Mouse (Mus musculus): Measurements from ENCODE around the gene Rpia. TPM values are rescaled to one million over a fixed set of nuclear protein-coding genes. Genes with fewer than 3 reads are reported as not detected.

Rpia gene
- polyA plus RNA-seq, 1 experiment from 2014 or later = 2.2 TPM

GRCm38 (mm10) chr6:70790034-70790650 lies 1.9 kb downstream of the Rpia start:
- ATAC-seq (ENCODE audit: low read depth) = no peak
- Histone ChIP-seq H3K4me1 (replicated peaks; ENCODE audit: control insufficient read depth, insufficient read depth, low read length) (peaks cover 30% of the 10 kb centered on the region), H3K4me2 (ENCODE audit: low read depth, low read length) (peak overlapping the region; percentile 88), H3K27me3 (ENCODE audit: control insufficient read depth, insufficient read depth, low read depth, low read length) (no peaks in the 10 kb centered on the region), H3K36me3 (ENCODE audit: control insufficient read depth, insufficient read depth, low read length) (no peaks in the 10 kb centered on the region; the same call in 1 of the 2 replicates), H3K27ac (ENCODE audit: low read length) (no peak overlapping the region), H3K9ac (ENCODE audit: low read length) (no peak overlapping the region), H3K4me3 (ENCODE audit: low read length) (peak overlapping the region; percentile 80), H3K9me3 (ENCODE audit: control insufficient read depth, low read length) (no peaks in the 10 kb centered on the region)
- 62% methylated on average over 9 of the region's 9 CpGs for WGBS

- ATAC-seq (ENCODE audit: low read depth) = no peak
- H3K4me1 ChIP-seq (replicated peaks; ENCODE audit: control insufficient read depth, insufficient read depth, low read length) = peaks cover 30% of the 10 kb centered on the region
- 88% methylated on average over 3 of the region's 3 CpGs for WGBS
- no peaks in the 10 kb centered on the region; the same call in none of the 2 replicates for H3K36me3 ChIP-seq (ENCODE audit: control insufficient read depth, insufficient read depth, low read length)
- no peaks in the 10 kb centered on the region for H3K9me3 ChIP-seq (ENCODE audit: control insufficient read depth, low read length)
- no peak overlapping the region for H3K4me3 ChIP-seq (ENCODE audit: low read length)
- no peaks in the 10 kb centered on the region for H3K27me3 ChIP-seq (ENCODE audit: control insufficient read depth, insufficient read depth, low read depth, low read length)
- H3K4me2 ChIP-seq (ENCODE audit: low read depth, low read length) = no peak overlapping the region
- no peak overlapping the region for H3K27ac ChIP-seq (ENCODE audit: low read length)
- H3K9ac ChIP-seq (ENCODE audit: low read length) = no peak overlapping the region
These were observed 2.9 kb downstream of the Rpia start for GRCm38 (mm10) chr6:70789134-70789533.

DNA sequence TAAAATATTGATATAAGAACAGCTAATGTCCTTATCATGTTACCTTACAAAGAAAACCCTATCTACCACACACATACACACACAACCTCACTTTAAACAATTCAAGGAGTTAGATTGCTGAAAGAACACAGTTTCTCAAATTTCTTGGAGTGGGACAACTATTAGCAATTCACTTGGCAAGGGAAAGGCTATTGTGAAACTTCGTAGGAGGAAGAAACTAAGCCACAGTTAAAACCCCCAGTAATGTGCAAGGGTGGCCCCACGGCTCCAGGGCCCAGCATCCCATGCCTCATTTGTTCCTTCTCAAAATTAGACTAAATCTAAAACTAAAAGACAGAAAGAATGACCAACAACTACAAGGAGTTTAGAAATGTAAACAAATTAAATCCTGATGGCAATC lies 4.5 kb downstream of the Rpia start:
- H3K9ac ChIP-seq (ENCODE audit: low read length) = no peak overlapping the region
- H3K4me3 ChIP-seq (ENCODE audit: low read length) = no peak overlapping the region
- WGBS = 33% methylated on average over 2 of the region's 2 CpGs
- peaks cover 2% of the 10 kb centered on the region for H3K36me3 ChIP-seq (ENCODE audit: control insufficient read depth, insufficient read depth, low read length)
- ATAC-seq (ENCODE audit: low read depth) = no peak
- H3K27ac ChIP-seq (ENCODE audit: low read length) = no peak overlapping the region
- H3K4me1 ChIP-seq (replicated peaks; ENCODE audit: control insufficient read depth, insufficient read depth, low read length) = peaks cover 27% of the 10 kb centered on the region
- H3K27me3 ChIP-seq (ENCODE audit: control insufficient read depth, insufficient read depth, low read depth, low read length) = no peaks in the 10 kb centered on the region
- no peak overlapping the region for H3K4me2 ChIP-seq (ENCODE audit: low read depth, low read length)
- H3K9me3 ChIP-seq (ENCODE audit: control insufficient read depth, low read length) = no peaks in the 10 kb centered on the region

DNA sequence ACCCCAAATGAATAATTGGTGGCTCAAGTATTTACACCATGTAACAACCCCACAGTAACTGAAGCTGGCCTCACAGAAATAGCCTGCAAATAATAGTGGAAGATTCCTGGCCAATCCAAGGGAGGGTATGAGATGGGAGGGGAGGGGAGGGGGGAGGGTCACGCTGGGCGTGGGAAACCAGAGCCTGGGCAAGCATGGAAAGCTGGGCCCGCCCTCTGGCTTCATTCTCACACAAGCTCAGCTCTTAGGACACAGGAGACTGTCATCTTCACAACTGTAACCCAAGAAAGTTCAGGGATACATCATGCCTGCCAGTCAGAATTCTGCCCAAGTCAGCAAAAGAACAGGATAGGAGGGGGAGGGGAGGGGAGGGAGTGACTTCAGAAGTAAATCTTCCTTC lies 6.2 kb downstream of the Rpia start:
- no peak for ATAC-seq (ENCODE audit: low read depth)
- Histone ChIP-seq H3K4me1 (replicated peaks; ENCODE audit: control insufficient read depth, insufficient read depth, low read length) (peaks cover 23% of the 10 kb centered on the region), H3K27ac (ENCODE audit: low read length) (no peak overlapping the region), H3K27me3 (ENCODE audit: control insufficient read depth, insufficient read depth, low read depth, low read length) (no peaks in the 10 kb centered on the region), H3K4me3 (ENCODE audit: low read length) (no peak overlapping the region), H3K9me3 (ENCODE audit: control insufficient read depth, low read length) (no peaks in the 10 kb centered on the region), H3K4me2 (ENCODE audit: low read depth, low read length) (no peak overlapping the region), H3K36me3 (ENCODE audit: control insufficient read depth, insufficient read depth, low read length) (peaks cover 2% of the 10 kb centered on the region), H3K9ac (ENCODE audit: low read length) (no peak overlapping the region)
- WGBS = 48% methylated on average over 3 of the region's 3 CpGs

DNA sequence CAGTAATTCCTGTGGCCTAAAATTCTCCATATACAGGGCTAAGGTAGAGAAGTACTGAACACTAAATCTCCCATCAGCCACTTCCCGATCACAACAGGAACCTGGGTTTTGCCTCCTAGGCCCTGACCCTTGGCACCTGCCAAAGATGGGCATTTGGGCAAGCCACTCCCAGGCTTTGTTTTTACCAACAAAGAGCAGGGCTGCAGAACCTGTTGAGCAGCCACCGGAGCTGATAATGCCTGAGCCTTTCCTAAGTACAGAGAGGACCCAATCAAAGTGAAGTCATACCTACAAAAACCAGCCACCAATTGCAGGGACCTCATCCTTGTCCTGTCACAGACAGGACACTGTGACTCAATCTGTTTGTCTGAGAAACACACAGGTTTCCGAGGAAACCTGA lies 7.2 kb downstream of the Rpia start:
- Histone ChIP-seq H3K9ac (ENCODE audit: low read length) (no peak overlapping the region), H3K4me2 (ENCODE audit: low read depth, low read length) (no peak overlapping the region), H3K4me3 (ENCODE audit: low read length) (no peak overlapping the region), H3K27me3 (ENCODE audit: control insufficient read depth, insufficient read depth, low read depth, low read length) (no peaks in the 10 kb centered on the region), H3K27ac (ENCODE audit: low read length) (no peak overlapping the region), H3K36me3 (ENCODE audit: control insufficient read depth, insufficient read depth, low read length) (peaks cover 2% of the 10 kb centered on the region), H3K4me1 (replicated peaks; ENCODE audit: control insufficient read depth, insufficient read depth, low read length) (peaks cover 15% of the 10 kb centered on the region), H3K9me3 (ENCODE audit: control insufficient read depth, low read length) (no peaks in the 10 kb centered on the region)
- whole genome bisulfite sequencing = 77% methylated on average over 3 of the region's 3 CpGs
- ATAC-seq (ENCODE audit: low read depth) = no peak

- peaks cover 6% of the 10 kb centered on the region; the same call in 1 of the 2 replicates for H3K4me1 ChIP-seq (replicated peaks; ENCODE audit: control insufficient read depth, insufficient read depth, low read length)
- H3K27me3 ChIP-seq (ENCODE audit: control insufficient read depth, insufficient read depth, low read depth, low read length) = no peaks in the 10 kb centered on the region
- no peak overlapping the region for H3K27ac ChIP-seq (ENCODE audit: low read length)
- H3K4me2 ChIP-seq (ENCODE audit: low read depth, low read length) = no peak overlapping the region
- H3K9ac ChIP-seq (ENCODE audit: low read length) = no peak overlapping the region
- 77% methylated on average over 2 of the region's 2 CpGs for WGBS
- H3K36me3 ChIP-seq (ENCODE audit: control insufficient read depth, insufficient read depth, low read length) = peaks cover 2% of the 10 kb centered on the region
- no peak overlapping the region for H3K4me3 ChIP-seq (ENCODE audit: low read length)
- ATAC-seq (ENCODE audit: low read depth) = no peak
- no peaks in the 10 kb centered on the region for H3K9me3 ChIP-seq (ENCODE audit: control insufficient read depth, low read length)
These were observed 10.7 kb downstream of the Rpia start for GRCm38 (mm10) chr6:70781336-70781735.

DNA sequence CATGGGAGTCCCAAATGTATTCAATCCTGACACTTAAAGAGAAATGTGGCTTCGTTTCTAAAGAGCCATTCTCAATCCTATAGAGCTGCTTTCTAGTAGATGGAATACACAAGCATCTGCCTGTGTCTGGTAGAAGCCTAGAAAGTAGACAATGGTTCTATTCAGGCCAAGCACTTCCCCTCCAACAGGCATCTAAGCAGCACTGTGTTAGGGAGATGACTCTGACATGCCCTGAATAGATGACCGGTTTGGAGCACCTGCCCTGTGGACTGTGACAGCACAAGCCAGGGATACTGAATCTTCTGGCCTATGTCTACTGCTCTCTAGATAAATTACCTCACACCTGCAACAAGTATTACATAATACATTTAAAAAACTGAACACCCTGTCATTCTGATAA lies 17.7 kb downstream of the Rpia start:
- WGBS = 73% methylated on average over 2 of the region's 2 CpGs
- Histone ChIP-seq H3K9ac (ENCODE audit: low read length) (no peak overlapping the region), H3K27ac (ENCODE audit: low read length) (no peak overlapping the region), H3K27me3 (ENCODE audit: control insufficient read depth, insufficient read depth, low read depth, low read length) (no peaks in the 10 kb centered on the region), H3K4me2 (ENCODE audit: low read depth, low read length) (no peak overlapping the region), H3K4me3 (ENCODE audit: low read length) (no peak overlapping the region), H3K9me3 (ENCODE audit: control insufficient read depth, low read length) (no peaks in the 10 kb centered on the region), H3K4me1 (replicated peaks; ENCODE audit: control insufficient read depth, insufficient read depth, low read length) (no peaks in the 10 kb centered on the region), H3K36me3 (ENCODE audit: control insufficient read depth, insufficient read depth, low read length) (peaks cover 18% of the 10 kb centered on the region)
- no peak for ATAC-seq (ENCODE audit: low read depth)

GRCm38 (mm10) chr6:70773769-70774168 lies 18.3 kb downstream of the Rpia start:
- ATAC-seq (ENCODE audit: low read depth) = no peak
- Histone ChIP-seq H3K9me3 (ENCODE audit: control insufficient read depth, low read length) (no peaks in the 10 kb centered on the region), H3K4me3 (ENCODE audit: low read length) (no peak overlapping the region), H3K9ac (ENCODE audit: low read length) (no peak overlapping the region), H3K4me1 (replicated peaks; ENCODE audit: control insufficient read depth, insufficient read depth, low read length) (no peaks in the 10 kb centered on the region), H3K4me2 (ENCODE audit: low read depth, low read length) (no peak overlapping the region), H3K27me3 (ENCODE audit: control insufficient read depth, insufficient read depth, low read depth, low read length) (no peaks in the 10 kb centered on the region), H3K36me3 (ENCODE audit: control insufficient read depth, insufficient read depth, low read length) (peaks cover 18% of the 10 kb centered on the region), H3K27ac (ENCODE audit: low read length) (no peak overlapping the region)
- 73% methylated on average over 5 of the region's 5 CpGs for WGBS

GRCm38 (mm10) chr6:70768769-70769168 lies 23.3 kb downstream of the Rpia start:
- 33% methylated on average over 6 of the region's 6 CpGs for WGBS
- no peak overlapping the region for H3K9ac ChIP-seq (ENCODE audit: low read length)
- H3K36me3 ChIP-seq (ENCODE audit: control insufficient read depth, insufficient read depth, low read length) = peaks cover 24% of the 10 kb centered on the region
- H3K27me3 ChIP-seq (ENCODE audit: control insufficient read depth, insufficient read depth, low read depth, low read length) = no peaks in the 10 kb centered on the region
- H3K4me3 ChIP-seq (ENCODE audit: low read length) = no peak overlapping the region
- H3K27ac ChIP-seq (ENCODE audit: low read length) = no peak overlapping the region
- ATAC-seq (ENCODE audit: low read depth) = peak; percentile 76; the same call in 1 of the 2 replicates
- no peak overlapping the region for H3K4me2 ChIP-seq (ENCODE audit: low read depth, low read length)
- no peaks in the 10 kb centered on the region for H3K4me1 ChIP-seq (replicated peaks; ENCODE audit: control insufficient read depth, insufficient read depth, low read length)
- H3K9me3 ChIP-seq (ENCODE audit: control insufficient read depth, low read length) = no peaks in the 10 kb centered on the region

GRCm38 (mm10) chr6:70765076-70765475 lies 27.0 kb downstream of the Rpia start:
- Histone ChIP-seq H3K4me1 (replicated peaks; ENCODE audit: control insufficient read depth, insufficient read depth, low read length) (no peaks in the 10 kb centered on the region), H3K4me3 (ENCODE audit: low read length) (no peak overlapping the region), H3K36me3 (ENCODE audit: control insufficient read depth, insufficient read depth, low read length) (0 out of 2 replicates have a peak, but pooled peaks cover 9% of the 10 kb centered on the region), H3K27ac (ENCODE audit: low read length) (no peak overlapping the region), H3K9ac (ENCODE audit: low read length) (no peak overlapping the region), H3K27me3 (ENCODE audit: control insufficient read depth, insufficient read depth, low read depth, low read length) (no peaks in the 10 kb centered on the region), H3K9me3 (ENCODE audit: control insufficient read depth, low read length) (no peaks in the 10 kb centered on the region), H3K4me2 (ENCODE audit: low read depth, low read length) (no peak overlapping the region)
- no peak for ATAC-seq (ENCODE audit: low read depth)
- WGBS = 77% methylated on average over 8 of the region's 8 CpGs
